Mouse (Mus musculus) T-cell, adult 66 days (primary cell): Measurements from ENCODE around the gene Gm11077. TPM values are rescaled to one million over a fixed set of nuclear protein-coding genes. Genes with fewer than 3 reads are reported as not detected.

ENCODE experiments used
- total RNA-seq, 2 experiments: library from RNA; stranded (reverse); gene quantifications; 3 replicates in 1 of 2; 4 replicates in 1 of 2; pipeline ENCODE4 v1.2.4; 2023

Gene Gm11077
- total RNA-seq = not detected

GRCm38 (mm10) chr6:140729272-140729671, at the start of gene Gm11077:
TSS of gene Gm11077 (plus strand) at chr6:140729284.

Other genes with a start within 250 kb of the Gm11077 start
- gene Aebp2, start 106.6 kb upstream of the Gm11077 start, total RNA-seq = 100 to 1,000 TPM; 166 to 181 TPM